Mouse (Mus musculus): ENCODE results near the gene Nxt2. TPM values are rescaled to one million over a fixed set of nuclear protein-coding genes. Genes with fewer than 3 reads are reported as not detected.

The Nxt2 gene
- polyA plus RNA-seq, 1 experiment from 2014 or later = 9.2 TPM

DNA sequence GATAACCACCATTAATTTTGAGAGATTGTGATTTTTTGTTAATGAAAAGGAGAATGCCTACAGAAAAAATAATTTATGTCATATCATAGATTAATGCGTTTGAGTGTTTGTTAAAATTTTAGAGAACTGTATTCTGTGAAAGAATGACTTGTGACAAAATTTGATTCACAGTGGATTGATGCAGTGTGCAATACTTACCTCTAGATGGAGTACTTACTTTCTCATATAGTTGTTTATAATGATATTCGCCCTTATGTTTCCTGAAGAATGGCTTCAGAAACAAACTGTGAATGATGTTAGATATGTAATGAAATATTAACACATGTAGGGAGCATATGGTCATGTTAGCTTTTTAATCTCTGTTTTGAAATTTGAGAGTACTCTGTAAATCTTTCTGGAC, 10.5 kb downstream of the Nxt2 start:
- no peak for DNase-seq (ENCODE audit: low spot score)
- WGBS = 55% methylated on average over 2 of the region's 2 CpGs

DNA sequence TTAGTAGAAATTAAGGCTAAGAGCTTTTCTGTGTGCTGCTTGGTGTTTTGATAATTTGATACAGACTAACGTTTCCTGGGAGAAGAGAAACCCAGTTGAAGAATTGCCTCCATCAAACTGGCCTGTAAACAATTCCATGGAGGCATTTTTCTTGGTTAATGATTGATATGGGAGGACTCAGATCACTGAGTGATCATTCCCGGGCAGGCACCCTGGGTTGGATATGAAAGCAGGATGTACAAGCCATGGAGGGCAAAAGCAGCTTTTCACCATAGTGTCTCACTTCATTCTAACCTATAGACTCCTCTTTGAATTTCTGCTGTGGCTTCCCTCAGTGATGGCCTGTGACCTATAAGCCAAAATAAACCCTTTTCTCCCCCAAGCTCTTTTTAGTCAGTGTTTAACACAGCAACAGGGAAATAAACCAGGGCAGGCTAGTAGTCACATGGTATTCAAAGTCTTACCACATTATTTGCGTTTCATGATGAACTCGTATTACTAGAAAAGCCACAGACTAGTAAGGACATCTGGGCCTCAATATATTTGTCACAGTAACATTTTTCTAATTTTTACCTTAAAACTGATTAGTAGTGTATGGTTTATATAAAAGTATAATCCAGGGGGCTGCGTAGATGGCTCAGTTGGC, 19.2 kb downstream of the Nxt2 start:
- no peaks in the 10 kb centered on the region for H3K4me1 ChIP-seq
- no peak overlapping the region for H3K4me3 ChIP-seq
- no peak for DNase-seq (ENCODE audit: low spot score)
- no peak overlapping the region for H3K27ac ChIP-seq
- H3K27me3 ChIP-seq (ENCODE audit: insufficient read depth, poor library complexity, severe bottlenecking) = peaks cover 4% of the 10 kb centered on the region; the same call in 1 of the 2 replicates
- 77% methylated on average over 5 of the region's 5 CpGs for WGBS
- H3K36me3 ChIP-seq = no peaks in the 10 kb centered on the region
- H3K9me3 ChIP-seq = no peaks in the 10 kb centered on the region

More for the DNA sequence above, 10.5 kb downstream of the Nxt2 start:
- Histone ChIP-seq H3K4me1 (no peaks in the 10 kb centered on the region), H3K27ac (no peak overlapping the region), H3K27me3 (ENCODE audit: insufficient read depth, poor library complexity, severe bottlenecking) (no peaks in the 10 kb centered on the region), H3K9me3 (no peaks in the 10 kb centered on the region), H3K36me3 (no peaks in the 10 kb centered on the region), H3K4me3 (no peak overlapping the region)

DNA sequence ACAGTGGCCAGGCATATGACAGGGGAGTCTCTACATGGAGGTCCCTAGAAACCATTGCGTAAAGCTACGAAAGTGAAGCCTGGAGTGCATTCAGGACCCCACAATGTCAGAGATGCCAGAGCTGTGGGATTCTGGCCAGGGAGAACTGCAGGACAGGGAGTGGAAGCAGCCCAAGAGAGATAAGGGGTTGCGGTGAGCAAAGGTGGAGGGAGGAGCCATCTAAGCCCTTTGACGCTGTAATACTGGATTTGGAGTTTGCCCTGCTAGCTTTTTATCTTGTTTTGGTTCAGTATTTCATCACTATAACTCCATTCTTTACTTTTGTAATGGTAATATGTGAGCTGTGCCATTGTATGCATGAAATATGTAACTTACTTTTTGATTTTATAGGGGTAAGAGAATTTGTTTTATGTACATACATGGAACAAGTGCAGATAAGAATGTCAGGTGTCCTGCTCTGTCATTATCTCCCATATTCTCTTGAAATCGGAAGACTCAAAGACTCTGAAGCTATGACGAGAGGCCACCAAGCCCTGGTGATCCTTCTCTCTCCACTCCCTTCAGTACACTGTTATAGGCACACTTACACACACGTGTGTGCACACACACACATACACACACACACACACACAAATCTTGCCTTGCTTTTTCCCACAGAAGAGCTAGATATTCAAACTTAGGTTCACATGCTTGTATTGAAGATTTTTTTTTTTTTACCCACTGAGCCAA, 23.6 kb downstream of the Nxt2 start:
- no peak for DNase-seq (ENCODE audit: low spot score)
- Histone ChIP-seq H3K27ac (no peak overlapping the region), H3K27me3 (ENCODE audit: insufficient read depth, poor library complexity, severe bottlenecking) (peaks cover 4% of the 10 kb centered on the region; the same call in 1 of the 2 replicates), H3K9me3 (no peaks in the 10 kb centered on the region), H3K4me3 (no peak overlapping the region), H3K4me1 (no peaks in the 10 kb centered on the region), H3K36me3 (no peaks in the 10 kb centered on the region)
- 76% methylated on average over 7 of the region's 7 CpGs for WGBS

DNA sequence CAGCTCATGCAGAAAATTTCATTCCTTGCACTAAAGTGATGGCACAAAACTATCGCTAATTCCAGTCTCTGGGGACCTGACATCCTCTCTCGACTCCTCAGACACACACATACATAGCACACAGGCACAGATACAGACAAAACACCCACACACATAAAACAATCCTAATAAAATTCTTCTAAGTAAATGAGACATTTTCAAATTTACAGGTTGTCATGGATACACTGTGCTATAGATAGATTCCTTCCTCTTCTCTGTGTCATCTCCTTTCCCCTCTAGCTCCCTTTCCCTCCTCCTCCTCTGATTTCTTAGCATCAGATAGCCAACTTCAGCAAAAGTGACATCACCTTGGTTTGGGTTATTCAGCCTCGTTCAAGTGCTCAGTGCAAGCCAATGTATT, 49.5 kb downstream of the Nxt2 start:
- H3K9me3 ChIP-seq = no peaks in the 10 kb centered on the region
- DNase-seq (ENCODE audit: low spot score) = no peak
- WGBS = 69% methylated on average over 3 of the region's 3 CpGs
- peaks cover 6% of the 10 kb centered on the region for H3K27me3 ChIP-seq (ENCODE audit: insufficient read depth, poor library complexity, severe bottlenecking)
- H3K36me3 ChIP-seq = no peaks in the 10 kb centered on the region
- no peaks in the 10 kb centered on the region for H3K4me1 ChIP-seq
- H3K27ac ChIP-seq = no peak overlapping the region
- H3K4me3 ChIP-seq = no peak overlapping the region

DNA sequence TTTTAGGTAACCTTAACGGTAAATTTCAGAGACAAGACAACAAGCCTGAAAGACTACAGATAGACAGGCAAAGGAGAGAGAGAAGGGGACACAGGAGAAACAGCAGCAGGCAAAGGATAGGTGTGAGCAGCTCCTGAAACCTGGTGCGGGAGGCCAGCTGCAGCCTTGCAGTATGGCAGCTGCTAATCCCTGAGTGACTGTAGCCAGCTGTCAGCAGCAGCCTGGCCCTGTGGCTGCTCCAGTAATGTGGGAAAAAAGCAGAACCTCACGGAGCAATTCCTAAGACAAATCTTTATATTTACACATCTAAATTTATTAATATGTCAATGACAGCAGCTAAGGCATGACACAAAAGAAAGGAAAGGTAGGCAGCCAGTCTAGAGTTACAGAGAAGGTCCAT, 50.0 kb downstream of the Nxt2 start:
- WGBS = 43% methylated on average over 3 of the region's 3 CpGs
- no peak overlapping the region for H3K27ac ChIP-seq
- no peaks in the 10 kb centered on the region for H3K9me3 ChIP-seq
- H3K4me3 ChIP-seq = no peak overlapping the region
- no peaks in the 10 kb centered on the region for H3K4me1 ChIP-seq
- H3K36me3 ChIP-seq = no peaks in the 10 kb centered on the region
- no peak for DNase-seq (ENCODE audit: low spot score)
- H3K27me3 ChIP-seq (ENCODE audit: insufficient read depth, poor library complexity, severe bottlenecking) = peaks cover 6% of the 10 kb centered on the region

DNA sequence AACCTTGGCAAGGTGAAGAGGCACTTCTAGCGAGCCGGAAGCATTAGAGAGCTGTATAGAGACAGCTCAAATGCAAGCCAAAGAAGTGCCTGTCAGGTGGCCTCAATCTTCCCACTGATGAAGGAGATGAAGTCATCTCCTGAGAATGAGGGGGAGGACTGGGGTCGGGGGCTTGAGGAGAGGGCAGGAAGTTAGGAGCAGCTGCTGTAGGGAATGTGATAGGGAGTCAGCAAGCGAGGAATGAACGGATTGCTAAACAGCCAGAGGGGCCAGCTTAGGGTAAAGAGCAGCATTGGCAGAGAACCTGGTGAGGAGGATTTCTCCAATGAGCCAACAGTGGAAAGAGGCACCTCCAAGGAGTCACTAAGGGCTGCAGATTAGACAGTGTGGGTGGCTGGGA, 59.3 kb downstream of the Nxt2 start:
- WGBS = 37% methylated on average over 5 of the region's 5 CpGs
- no peaks in the 10 kb centered on the region for H3K36me3 ChIP-seq
- no peaks in the 10 kb centered on the region for H3K9me3 ChIP-seq
- 0 out of 2 replicates have a peak, but pooled peaks cover 3% of the 10 kb centered on the region for H3K4me1 ChIP-seq
- no peak overlapping the region for H3K4me3 ChIP-seq
- H3K27me3 ChIP-seq (ENCODE audit: insufficient read depth, poor library complexity, severe bottlenecking) = peaks cover 4% of the 10 kb centered on the region; the same call in 1 of the 2 replicates
- H3K27ac ChIP-seq = no peak overlapping the region
- no peak for DNase-seq (ENCODE audit: low spot score)

Other genes starting within 250 kb of the Nxt2 start
- not detected in 2 replicates for gene Gucy2f, start 29.8 kb upstream of the Nxt2 start, polyA plus RNA-seq (2016; fragmentation: Nextera tagmentation; extraction: Ambion mirVana)
- gene Kcne1l, start 79.5 kb downstream of the Nxt2 start, polyA plus RNA-seq (2016; fragmentation: Nextera tagmentation; extraction: Ambion mirVana) = 26.6 and 40.1 TPM in 2 replicates
- 16.0 and 23.9 TPM in 2 replicates for gene Acsl4, start 163.8 kb downstream of the Nxt2 start, polyA plus RNA-seq (2016; fragmentation: Nextera tagmentation; extraction: Ambion mirVana)

All from heart, embryonic 10.5 days (tissue).